Mouse (Mus musculus): ENCODE data around the gene Acsm3.

Acsm3 gene

DNA sequence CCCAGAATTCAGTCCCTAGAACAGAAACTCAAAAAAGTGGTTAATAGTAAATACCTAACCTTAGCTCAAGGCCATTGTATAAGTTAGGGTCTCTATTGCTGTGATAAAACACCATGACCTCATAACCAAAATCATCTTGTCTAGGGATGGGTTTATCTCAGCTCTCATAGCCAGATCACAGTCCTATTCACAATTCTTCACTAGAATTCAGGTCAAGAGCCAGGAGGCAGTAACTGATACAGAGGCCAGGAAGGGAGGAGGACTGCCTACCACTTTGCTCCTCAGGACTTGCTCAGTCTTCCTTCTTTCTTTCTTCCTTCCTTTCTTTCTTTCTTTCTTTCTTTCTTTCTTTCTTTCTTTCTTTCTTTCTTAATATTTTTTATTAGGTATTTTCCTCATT, 34.6 kb downstream of the Acsm3 start:
- no peak for DNase-seq (ENCODE audit: low read depth, low spot score)

DNA sequence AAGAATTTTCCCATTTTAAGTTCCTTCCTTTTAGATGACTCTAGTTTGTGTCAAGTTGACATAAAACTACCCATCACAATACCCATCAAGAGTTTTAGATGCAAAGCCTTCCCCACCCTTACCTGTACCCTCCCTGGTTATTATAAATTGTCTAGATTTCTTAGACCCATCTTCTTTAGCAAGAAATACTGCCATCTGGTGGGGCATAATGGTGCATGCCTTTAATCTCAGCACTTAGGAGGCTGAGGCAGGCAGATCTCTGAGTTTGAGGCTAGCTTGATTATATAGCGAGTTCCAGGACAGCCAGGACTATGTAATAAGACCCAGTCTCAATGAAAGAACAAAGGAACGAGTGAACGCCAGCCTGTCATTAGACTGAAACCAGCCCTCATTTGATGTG, 39.8 kb downstream of the Acsm3 start:
- DNase-seq (ENCODE audit: low read depth, low spot score), result no peak

DNA sequence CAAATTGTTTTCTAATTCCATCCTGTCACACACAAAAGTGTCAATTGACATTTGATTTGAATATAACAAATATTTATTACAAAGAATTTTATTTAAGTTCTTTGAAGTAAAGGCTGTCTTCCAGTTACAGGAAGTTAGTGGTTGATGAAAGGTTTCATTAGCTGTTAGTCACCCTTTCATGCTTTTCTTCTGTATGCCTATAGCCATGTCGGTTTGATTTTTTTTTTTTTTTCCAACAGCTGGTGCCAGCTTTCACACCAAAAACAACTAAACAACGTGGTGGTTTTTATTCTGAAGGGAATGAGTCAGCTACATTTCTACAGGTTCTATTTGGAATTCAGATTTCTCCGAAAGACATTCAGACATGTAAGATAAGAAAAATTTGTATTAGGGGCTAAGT, 40.3 kb downstream of the Acsm3 start:
- no peak for DNase-seq (ENCODE audit: low read depth, low spot score)

DNA sequence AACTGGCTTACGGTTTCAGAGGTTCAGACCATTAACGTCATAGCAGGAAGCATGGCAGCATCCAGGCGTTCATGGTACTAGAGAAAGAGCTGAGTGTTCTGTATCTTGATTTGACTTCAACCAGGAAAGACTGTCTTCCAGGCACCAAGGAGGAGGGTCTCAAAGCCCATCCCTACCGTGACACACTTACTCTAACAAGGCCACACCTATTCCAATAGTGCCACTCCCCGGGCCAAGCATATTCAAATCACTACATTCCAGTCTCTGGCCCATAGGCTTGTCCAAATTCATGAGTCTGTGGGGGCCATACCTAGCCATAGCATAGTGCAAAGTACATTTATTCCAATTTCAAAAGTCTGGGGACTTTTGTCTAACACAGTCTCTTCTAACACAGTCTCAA, 46.7 kb downstream of the Acsm3 start:
- DNase-seq (ENCODE audit: low read depth, low spot score), result no peak

DNA sequence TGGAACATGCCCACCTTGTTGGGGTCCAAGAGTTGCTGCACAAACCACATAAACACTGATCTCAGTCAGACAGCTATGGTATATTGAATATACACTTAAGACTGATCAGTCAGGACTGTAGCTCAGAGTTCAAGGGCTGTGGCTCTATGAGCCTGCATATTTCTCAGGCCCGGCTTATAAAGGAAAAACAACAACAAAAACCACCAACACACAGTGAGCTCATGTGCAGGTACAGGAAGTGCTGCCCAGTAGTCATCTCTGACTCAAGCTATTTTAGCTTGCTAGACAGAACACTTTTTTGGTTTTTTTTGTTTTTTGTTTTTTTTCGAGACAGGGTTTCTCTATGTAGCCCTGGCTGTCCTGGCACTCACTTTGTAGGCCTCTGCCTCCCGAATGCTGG, 48.0 kb downstream of the Acsm3 start:
- no peak for DNase-seq (ENCODE audit: low read depth, low spot score)

DNA sequence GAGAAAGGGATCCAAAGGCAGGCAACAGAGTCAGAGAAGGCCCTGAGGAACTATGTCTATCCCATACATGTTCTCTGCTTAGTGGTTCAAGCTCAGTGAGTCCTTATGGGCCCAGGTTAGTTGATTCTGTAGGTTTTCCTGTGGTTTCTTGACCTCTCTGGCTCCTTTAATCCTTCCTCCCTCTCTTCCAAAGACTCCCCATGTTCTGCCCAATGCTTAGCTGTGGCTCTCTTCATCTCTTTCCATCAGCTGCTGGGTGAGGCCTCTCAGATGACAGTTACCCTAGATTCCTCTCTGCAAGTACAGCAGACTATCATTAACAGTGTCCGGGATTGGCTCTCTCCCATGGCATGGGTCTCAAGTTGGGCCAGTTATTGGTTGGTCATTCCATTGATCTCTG, 74.6 kb downstream of the Acsm3 start:
- DNase-seq (ENCODE audit: low read depth, low spot score), result no peak

DNA sequence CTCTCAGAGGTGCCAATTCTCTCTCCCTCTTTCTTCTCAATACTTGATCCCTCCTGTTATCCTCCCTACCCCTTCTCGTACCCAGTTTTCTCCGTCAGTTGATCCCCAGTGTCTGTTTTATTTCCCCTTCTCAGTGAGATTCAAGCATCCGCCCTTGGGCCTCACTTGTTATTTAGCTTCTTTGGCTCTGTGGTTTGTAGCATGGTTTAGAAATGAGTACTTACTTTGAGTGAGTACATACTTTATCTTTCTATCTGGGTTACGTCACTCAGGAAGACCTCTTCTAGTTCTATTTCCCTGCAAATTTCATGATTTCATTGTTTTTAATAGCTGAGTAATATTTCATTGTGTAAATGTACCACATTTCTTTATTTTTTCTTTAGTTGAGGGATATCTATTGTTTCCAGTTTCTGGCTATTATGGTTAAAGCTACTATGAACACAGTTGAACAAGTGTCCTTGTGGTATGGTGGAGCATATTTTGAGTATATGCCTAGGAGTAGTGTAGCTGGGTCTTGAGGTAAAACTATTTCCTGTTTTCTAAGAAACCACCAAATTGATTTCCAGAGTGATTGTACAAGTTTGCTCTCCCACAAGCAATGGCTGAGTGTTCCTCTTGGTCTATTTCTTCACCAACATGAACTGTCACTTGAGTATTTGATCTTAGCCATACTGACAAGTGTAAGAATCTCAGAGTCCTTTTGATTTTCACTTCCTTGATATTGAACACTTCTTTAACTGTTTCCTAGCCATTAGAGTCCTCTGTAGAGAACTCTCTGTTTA, 75.5 kb downstream of the Acsm3 start:
- DNase-seq (ENCODE audit: low read depth, low spot score), result no peak

All from skeletal muscle tissue, adult 2 months (tissue).